Mouse (Mus musculus) thymus, postnatal 36 days (tissue): ENCODE results near the gene Eml2.
A peak's percentile ranks its signal among the peaks of the same experiment; 100 is the strongest.

Experiments used
- DNase-seq, 2 experiments: peaks; one replicate each; pipeline ENCODE4 v3.0.0; 2022; ENCODE audit warnings: mixed read lengths in 2 of 2

Gene Eml2

GRCm38 (mm10) chr7:19208201-19208910 is 32.1 kb downstream of the Eml2 start:
- no peak for DNase-seq

GRCm38 (mm10) chr7:19208944-19209472 is 32.8 kb downstream of the Eml2 start:
- no peak for DNase-seq

- DNase-seq = no peak
Measured at GRCm38 (mm10) chr7:19209494-19209893, 33.3 kb downstream of the Eml2 start.

GRCm38 (mm10) chr7:19210010-19210409 is 33.8 kb downstream of the Eml2 start:
- no peak for DNase-seq

GRCm38 (mm10) chr7:19211041-19211675 is 34.9 kb downstream of the Eml2 start:
- DNase-seq = no peak

- peak; percentile 23 to 43 for DNase-seq
Measured at GRCm38 (mm10) chr7:19211996-19212755, 36.0 kb downstream of the Eml2 start, which contains the start of gene Gpr4. Gpr4 (plus strand) TSS chr7:19212538.

- no peak for DNase-seq
Measured at GRCm38 (mm10) chr7:19213385-19213784, 37.2 kb downstream of the Eml2 start.

GRCm38 (mm10) chr7:19214369-19214768 is 38.1 kb downstream of the Eml2 start:
- DNase-seq = no peak

GRCm38 (mm10) chr7:19214940-19215339 is 38.7 kb downstream of the Eml2 start:
- no peak for DNase-seq

- no peak for DNase-seq
Measured at GRCm38 (mm10) chr7:19217492-19217891, 41.3 kb downstream of the Eml2 start.

- DNase-seq = no peak
Measured at GRCm38 (mm10) chr7:19217944-19218343, 41.7 kb downstream of the Eml2 start.

GRCm38 (mm10) chr7:19220061-19220460 is 43.8 kb downstream of the Eml2 start:
- no peak for DNase-seq

- no peak for DNase-seq
Measured at GRCm38 (mm10) chr7:19222189-19222588, 46.0 kb downstream of the Eml2 start.

- no peak for DNase-seq
Measured at GRCm38 (mm10) chr7:19222875-19223274, 46.7 kb downstream of the Eml2 start.

- DNase-seq = no peak
Measured at GRCm38 (mm10) chr7:19224933-19225332, 48.7 kb downstream of the Eml2 start.

- DNase-seq = peak; percentile 51 to 67
Measured at GRCm38 (mm10) chr7:19226817-19227797, 50.9 kb downstream of the Eml2 start.

- peak; percentile 98 to 99 for DNase-seq
Measured at GRCm38 (mm10) chr7:19227883-19228792, 51.9 kb downstream of the Eml2 start, which contains the start of gene Opa3. Opa3 (plus strand) TSS chr7:19228334.

GRCm38 (mm10) chr7:19228793-19229148 is 52.5 kb downstream of the Eml2 start:
- DNase-seq = no peak

- no peak for DNase-seq
Measured at GRCm38 (mm10) chr7:19229404-19229803, 53.2 kb downstream of the Eml2 start.

- DNase-seq = no peak
Measured at GRCm38 (mm10) chr7:19230041-19230580, 53.9 kb downstream of the Eml2 start.

GRCm38 (mm10) chr7:19230899-19231298 is 54.7 kb downstream of the Eml2 start:
- DNase-seq = no peak
